Mouse (Mus musculus): ENCODE results near the gene Hoxb6. TPM values are rescaled to one million over a fixed set of nuclear protein-coding genes. Genes with fewer than 3 reads are reported as not detected.

Gene Hoxb6
- polyA plus RNA-seq, 1 experiment from 2014 or later = 0.90 TPM

DNA sequence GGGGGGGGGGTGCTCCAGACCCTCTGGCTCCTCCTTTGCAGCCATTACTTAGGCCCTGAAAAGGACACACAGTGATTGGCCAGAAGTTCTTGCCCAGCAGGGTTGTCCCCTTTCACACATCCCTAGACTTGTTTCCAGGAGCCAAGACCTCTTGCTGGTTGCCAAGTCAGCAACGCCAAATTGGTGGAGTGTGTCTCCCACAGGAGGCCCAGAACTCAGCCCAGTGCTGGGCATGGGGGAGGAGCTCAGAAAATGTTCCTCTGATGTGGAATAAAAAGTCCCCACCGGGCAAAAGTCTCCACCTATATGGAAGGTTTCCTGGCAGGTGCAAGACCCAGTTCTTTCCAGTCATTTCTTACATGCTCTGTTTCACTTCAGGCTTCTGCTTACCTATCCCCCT lies 33.2 kb upstream of the Hoxb6 start:
- WGBS (ENCODE audit: insufficient replicate concordance) = 0% methylated on average over 2 of the region's 2 CpGs

DNA sequence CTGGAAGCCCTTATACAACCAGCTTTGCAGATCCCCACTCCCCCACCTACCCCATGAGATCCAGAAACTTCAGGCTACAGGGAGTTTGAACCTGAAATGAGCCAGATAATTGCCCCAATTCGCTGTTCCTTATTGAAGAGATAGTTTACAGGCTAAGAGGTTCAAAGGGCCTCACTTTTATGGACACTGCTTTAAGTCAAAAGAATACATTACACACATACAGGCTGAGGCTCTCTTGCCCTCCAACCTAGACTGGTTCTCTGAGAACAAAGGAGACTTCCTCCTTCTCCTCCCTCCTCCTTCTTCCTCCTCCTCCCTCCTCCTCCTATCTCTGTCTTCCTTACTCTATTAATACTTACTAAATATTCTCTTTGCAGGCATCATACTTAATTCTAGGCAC lies 32.8 kb upstream of the Hoxb6 start:
- Histone ChIP-seq H3K9me3 (replicated peaks; ENCODE audit: control insufficient read depth, low read length) (no peaks in the 10 kb centered on the region), H3K27me3 (ENCODE audit: control insufficient read depth, insufficient read depth, low read length) (peaks cover 100% of the 10 kb centered on the region), H3K36me3 (ENCODE audit: control insufficient read depth, insufficient read depth, low read length) (no peaks in the 10 kb centered on the region), H3K9ac (ENCODE audit: low read depth, low read length) (no peak overlapping the region), H3K27ac (ENCODE audit: low read depth, low read length) (no peak overlapping the region), H3K4me1 (ENCODE audit: control insufficient read depth, insufficient read depth, low read length) (no peaks in the 10 kb centered on the region), H3K4me3 (ENCODE audit: low read depth, low read length) (no peak overlapping the region), H3K4me2 (no peak overlapping the region)
- 18% methylated on average over 1 of the region's 1 CpGs for WGBS (ENCODE audit: insufficient replicate concordance)
- ATAC-seq (replicated peaks; ENCODE audit: insufficient number of reproducible peaks, low FRiP score, low TSS enrichment) = no peak

More for the DNA sequence above, 33.2 kb upstream of the Hoxb6 start:
- no peak for ATAC-seq (replicated peaks; ENCODE audit: insufficient number of reproducible peaks, low FRiP score, low TSS enrichment)
- Histone ChIP-seq H3K9ac (ENCODE audit: low read depth, low read length) (no peak overlapping the region), H3K9me3 (replicated peaks; ENCODE audit: control insufficient read depth, low read length) (no peaks in the 10 kb centered on the region), H3K4me1 (ENCODE audit: control insufficient read depth, insufficient read depth, low read length) (no peaks in the 10 kb centered on the region), H3K4me3 (ENCODE audit: low read depth, low read length) (no peak overlapping the region), H3K4me2 (no peak overlapping the region), H3K27me3 (ENCODE audit: control insufficient read depth, insufficient read depth, low read length) (peaks cover 100% of the 10 kb centered on the region), H3K36me3 (ENCODE audit: control insufficient read depth, insufficient read depth, low read length) (no peaks in the 10 kb centered on the region), H3K27ac (ENCODE audit: low read depth, low read length) (no peak overlapping the region)

DNA sequence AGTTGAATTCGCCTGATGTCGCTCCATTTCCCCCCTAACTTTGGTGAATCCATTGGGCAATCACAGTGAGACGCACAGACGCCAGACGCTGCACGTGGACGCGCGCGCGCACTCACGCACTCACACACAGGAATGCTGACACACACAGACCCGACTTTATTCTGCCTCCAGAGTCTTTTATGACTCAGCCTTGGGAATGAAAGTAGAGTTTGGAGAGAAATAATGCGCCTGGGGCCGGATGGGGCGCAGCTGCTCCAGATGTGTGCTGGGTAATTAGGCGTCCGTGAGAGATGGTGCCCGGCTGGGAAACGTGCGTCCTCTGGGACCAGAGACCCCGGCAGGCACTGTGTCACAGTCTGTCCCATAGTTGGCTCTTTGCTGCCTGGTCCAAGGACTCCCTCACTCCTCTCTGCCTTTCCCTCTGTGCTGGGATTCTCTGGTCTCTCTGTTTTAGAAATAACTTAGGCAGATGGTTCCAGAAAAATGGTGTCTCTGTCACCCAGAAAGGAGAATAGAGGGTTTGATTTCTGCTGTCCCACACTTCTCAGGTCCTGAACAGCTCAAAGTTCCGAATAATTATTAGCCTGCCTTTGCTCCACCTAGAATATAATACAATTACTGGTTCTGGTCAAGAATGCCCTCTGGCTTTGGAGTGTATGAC lies 31.8 kb upstream of the Hoxb6 start:
- Histone ChIP-seq H3K4me2 (no peak overlapping the region), H3K9me3 (replicated peaks; ENCODE audit: control insufficient read depth, low read length) (no peaks in the 10 kb centered on the region), H3K36me3 (ENCODE audit: control insufficient read depth, insufficient read depth, low read length) (no peaks in the 10 kb centered on the region), H3K4me3 (ENCODE audit: low read depth, low read length) (no peak overlapping the region), H3K4me1 (ENCODE audit: control insufficient read depth, insufficient read depth, low read length) (no peaks in the 10 kb centered on the region), H3K9ac (ENCODE audit: low read depth, low read length) (no peak overlapping the region), H3K27ac (ENCODE audit: low read depth, low read length) (no peak overlapping the region), H3K27me3 (ENCODE audit: control insufficient read depth, insufficient read depth, low read length) (peaks cover 100% of the 10 kb centered on the region)
- 2% methylated on average over 23 of the region's 23 CpGs for WGBS (ENCODE audit: insufficient replicate concordance)
- ATAC-seq (replicated peaks; ENCODE audit: insufficient number of reproducible peaks, low FRiP score, low TSS enrichment) = no peak

DNA sequence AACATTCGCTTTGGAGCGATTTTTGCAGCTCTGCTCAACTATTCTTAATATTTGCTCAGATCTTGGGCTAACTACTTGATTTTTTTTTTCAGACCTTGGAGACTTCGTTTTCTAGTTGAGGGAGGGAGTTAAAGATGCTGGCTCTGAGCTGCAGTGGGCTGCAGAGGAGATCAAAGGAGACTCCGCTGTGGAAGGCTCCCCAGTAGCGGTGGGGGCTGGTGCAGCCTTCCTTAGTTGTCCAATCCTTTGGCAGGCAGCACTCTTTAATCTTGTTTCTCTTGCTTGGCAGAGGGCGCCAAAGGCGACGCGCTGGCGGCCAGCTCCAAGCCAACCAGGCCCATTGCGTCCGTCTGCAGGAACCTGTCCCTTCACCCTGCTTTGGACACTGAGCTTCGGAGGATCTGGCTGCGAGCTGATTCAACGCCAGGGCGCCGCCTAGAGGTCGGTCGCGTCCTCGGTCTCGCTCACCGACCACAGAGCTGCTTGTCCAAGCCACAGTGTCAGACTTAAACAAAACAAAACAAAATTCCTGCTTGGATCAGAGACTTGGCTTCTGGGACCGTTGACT lies 30.9 kb upstream of the Hoxb6 start:
- Histone ChIP-seq H3K27me3 (ENCODE audit: control insufficient read depth, insufficient read depth, low read length) (peaks cover 100% of the 10 kb centered on the region), H3K4me3 (ENCODE audit: low read depth, low read length) (no peak overlapping the region), H3K9me3 (replicated peaks; ENCODE audit: control insufficient read depth, low read length) (no peaks in the 10 kb centered on the region), H3K4me1 (ENCODE audit: control insufficient read depth, insufficient read depth, low read length) (no peaks in the 10 kb centered on the region; the same call in 1 of the 2 replicates), H3K36me3 (ENCODE audit: control insufficient read depth, insufficient read depth, low read length) (no peaks in the 10 kb centered on the region), H3K9ac (ENCODE audit: low read depth, low read length) (no peak overlapping the region), H3K27ac (ENCODE audit: low read depth, low read length) (no peak overlapping the region), H3K4me2 (no peak overlapping the region)
- ATAC-seq (replicated peaks; ENCODE audit: insufficient number of reproducible peaks, low FRiP score, low TSS enrichment) = no peak
- 1% methylated on average over 24 of the region's 24 CpGs for WGBS (ENCODE audit: insufficient replicate concordance)

- no peak overlapping the region for H3K27ac ChIP-seq (ENCODE audit: low read depth, low read length)
- 5% methylated on average over 6 of the region's 6 CpGs for WGBS (ENCODE audit: insufficient replicate concordance)
- ATAC-seq (replicated peaks; ENCODE audit: insufficient number of reproducible peaks, low FRiP score, low TSS enrichment) = no peak
- no peak overlapping the region for H3K4me3 ChIP-seq (ENCODE audit: low read depth, low read length)
- no peak overlapping the region for H3K4me2 ChIP-seq
- no peaks in the 10 kb centered on the region for H3K9me3 ChIP-seq (replicated peaks; ENCODE audit: control insufficient read depth, low read length)
- H3K4me1 ChIP-seq (ENCODE audit: control insufficient read depth, insufficient read depth, low read length) = no peaks in the 10 kb centered on the region; the same call in 1 of the 2 replicates
- no peaks in the 10 kb centered on the region for H3K36me3 ChIP-seq (ENCODE audit: control insufficient read depth, insufficient read depth, low read length)
- peaks cover 100% of the 10 kb centered on the region for H3K27me3 ChIP-seq (ENCODE audit: control insufficient read depth, insufficient read depth, low read length)
- H3K9ac ChIP-seq (ENCODE audit: low read depth, low read length) = no peak overlapping the region
These were observed 29.9 kb upstream of the Hoxb6 start for GRCm38 (mm10) chr11:96262262-96262830.

- no peak overlapping the region for H3K9ac ChIP-seq (ENCODE audit: low read depth, low read length)
- H3K36me3 ChIP-seq (ENCODE audit: control insufficient read depth, insufficient read depth, low read length) = no peaks in the 10 kb centered on the region
- H3K27me3 ChIP-seq (ENCODE audit: control insufficient read depth, insufficient read depth, low read length) = peaks cover 97% of the 10 kb centered on the region
- no peak overlapping the region for H3K4me3 ChIP-seq (ENCODE audit: low read depth, low read length)
- H3K9me3 ChIP-seq (replicated peaks; ENCODE audit: control insufficient read depth, low read length) = no peaks in the 10 kb centered on the region
- no peaks in the 10 kb centered on the region; the same call in 1 of the 2 replicates for H3K4me1 ChIP-seq (ENCODE audit: control insufficient read depth, insufficient read depth, low read length)
- H3K4me2 ChIP-seq = no peak overlapping the region
- H3K27ac ChIP-seq (ENCODE audit: low read depth, low read length) = no peak overlapping the region
- WGBS (ENCODE audit: insufficient replicate concordance) = under 1% methylated on average over 33 of the region's 33 CpGs
- ATAC-seq (replicated peaks; ENCODE audit: insufficient number of reproducible peaks, low FRiP score, low TSS enrichment) = no peak
These were observed 28.5 kb upstream of the Hoxb6 start for GRCm38 (mm10) chr11:96263636-96264389.

- peaks cover 97% of the 10 kb centered on the region for H3K27me3 ChIP-seq (ENCODE audit: control insufficient read depth, insufficient read depth, low read length)
- H3K27ac ChIP-seq (ENCODE audit: low read depth, low read length) = no peak overlapping the region
- H3K36me3 ChIP-seq (ENCODE audit: control insufficient read depth, insufficient read depth, low read length) = no peaks in the 10 kb centered on the region
- H3K9me3 ChIP-seq (replicated peaks; ENCODE audit: control insufficient read depth, low read length) = no peaks in the 10 kb centered on the region
- no peak for ATAC-seq (replicated peaks; ENCODE audit: insufficient number of reproducible peaks, low FRiP score, low TSS enrichment)
- H3K9ac ChIP-seq (ENCODE audit: low read depth, low read length) = no peak overlapping the region
- WGBS (ENCODE audit: insufficient replicate concordance) = 3% methylated on average over 8 of the region's 8 CpGs
- H3K4me3 ChIP-seq (ENCODE audit: low read depth, low read length) = no peak overlapping the region
- no peaks in the 10 kb centered on the region; the same call in 1 of the 2 replicates for H3K4me1 ChIP-seq (ENCODE audit: control insufficient read depth, insufficient read depth, low read length)
- H3K4me2 ChIP-seq = no peak overlapping the region
These were observed 27.8 kb upstream of the Hoxb6 start for GRCm38 (mm10) chr11:96264390-96265020.

GRCm38 (mm10) chr11:96265954-96266353 lies 26.3 kb upstream of the Hoxb6 start:
- H3K4me3 ChIP-seq (ENCODE audit: low read depth, low read length) = no peak overlapping the region
- H3K9me3 ChIP-seq (replicated peaks; ENCODE audit: control insufficient read depth, low read length) = no peaks in the 10 kb centered on the region
- no peaks in the 10 kb centered on the region for H3K36me3 ChIP-seq (ENCODE audit: control insufficient read depth, insufficient read depth, low read length)
- ATAC-seq (replicated peaks; ENCODE audit: insufficient number of reproducible peaks, low FRiP score, low TSS enrichment) = no peak
- WGBS (ENCODE audit: insufficient replicate concordance) = 3% methylated on average over 7 of the region's 7 CpGs
- H3K9ac ChIP-seq (ENCODE audit: low read depth, low read length) = no peak overlapping the region
- H3K4me2 ChIP-seq = no peak overlapping the region
- no peaks in the 10 kb centered on the region; the same call in 1 of the 2 replicates for H3K4me1 ChIP-seq (ENCODE audit: control insufficient read depth, insufficient read depth, low read length)
- peaks cover 97% of the 10 kb centered on the region for H3K27me3 ChIP-seq (ENCODE audit: control insufficient read depth, insufficient read depth, low read length)
- H3K27ac ChIP-seq (ENCODE audit: low read depth, low read length) = no peak overlapping the region
